Mouse (Mus musculus) brain, embryonic 18.5 days (tissue): ENCODE data around the gene Arl6ip1.
"Not testable (repeated sequence)": the region's sequence is repeated elsewhere in the genome, so short reads cannot be mapped to it uniquely, and the experiment has no call there.

Experiments used
- DNase-seq: peaks from one replicate; pipeline ENCODE4 v3.0.0-alpha.2; 2012; ENCODE audit warnings: low read depth, low spot score

Gene Arl6ip1

DNA sequence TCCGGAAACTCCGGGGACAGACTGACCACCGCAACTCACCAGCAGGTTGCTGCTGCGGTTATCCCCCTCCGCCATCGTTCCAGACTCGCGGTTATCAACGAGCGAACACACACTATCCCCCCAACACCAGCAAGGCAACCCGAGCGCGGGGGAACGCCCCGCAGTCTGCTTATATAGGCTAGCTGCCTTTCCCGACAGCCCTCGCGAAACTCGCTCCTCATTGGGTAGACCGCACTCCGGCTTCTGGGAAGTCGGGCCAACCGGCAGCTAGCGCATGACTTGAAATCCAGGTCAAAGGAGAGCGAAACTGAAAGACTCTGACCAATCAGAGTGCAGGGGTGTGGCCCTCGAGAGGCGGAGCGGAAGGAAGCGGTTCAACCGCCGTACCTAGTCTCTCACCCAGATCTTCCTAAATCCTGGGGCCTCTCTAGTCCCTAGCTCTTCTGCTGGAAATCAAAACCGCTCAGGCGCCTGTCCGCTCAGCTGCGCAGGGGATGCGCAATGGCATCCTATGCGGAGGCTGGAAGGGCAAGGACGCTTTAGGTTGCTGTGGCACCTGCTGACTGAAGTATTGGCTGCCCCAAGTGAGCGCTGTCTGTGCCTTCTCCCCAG lies at the start of gene Arl6ip1:
Gene Arl6ip1, minus strand, starts transcription at position 233 of the 612 bp plus-strand sequence.
- peak; percentile 98 for DNase-seq

DNA sequence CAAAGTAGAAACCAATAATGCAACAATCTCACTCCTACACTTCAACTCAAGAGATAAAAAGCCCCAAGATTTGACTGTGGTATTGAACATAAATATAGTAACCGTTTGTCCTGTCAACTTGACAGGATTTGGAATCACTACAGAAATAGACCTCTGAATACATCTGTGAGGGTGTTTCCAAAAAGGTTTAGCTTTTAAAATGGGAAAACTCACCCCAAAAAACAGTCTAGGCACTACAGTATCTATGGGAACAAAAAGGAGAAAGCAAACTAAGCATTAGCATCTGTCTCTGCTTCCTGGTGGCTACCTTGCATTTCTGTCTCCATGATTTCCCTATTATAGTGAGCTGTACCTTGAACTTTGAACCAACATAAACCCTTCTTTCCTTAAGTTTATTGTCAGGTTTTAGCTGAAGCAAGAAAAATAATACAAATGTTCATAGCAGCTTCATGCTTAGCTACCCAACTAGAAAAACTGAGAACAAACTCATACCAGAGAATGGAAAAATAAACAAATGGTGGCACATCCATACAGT lies 46.4 kb upstream of the Arl6ip1 start:
- no peak for DNase-seq

DNA sequence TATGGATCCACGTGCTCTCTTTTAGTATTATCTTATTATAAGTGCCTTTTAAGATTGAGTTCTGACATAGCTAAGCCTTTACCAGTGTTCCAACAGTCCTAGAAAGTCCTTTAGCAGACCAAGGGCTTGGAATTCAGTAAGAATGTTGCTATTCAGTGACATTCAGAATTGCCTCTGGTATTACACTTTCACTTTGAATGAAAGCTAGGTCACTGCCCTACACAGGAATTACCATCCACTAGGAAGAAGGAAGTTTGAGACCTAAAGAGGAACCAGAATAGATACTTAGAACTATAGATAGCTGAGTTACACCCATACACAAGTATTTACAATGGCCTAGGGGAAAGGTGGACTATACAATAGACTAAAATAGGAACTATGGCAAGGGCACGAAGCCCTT lies 40.7 kb upstream of the Arl6ip1 start:
- DNase-seq, result not testable (repeated sequence)

DNA sequence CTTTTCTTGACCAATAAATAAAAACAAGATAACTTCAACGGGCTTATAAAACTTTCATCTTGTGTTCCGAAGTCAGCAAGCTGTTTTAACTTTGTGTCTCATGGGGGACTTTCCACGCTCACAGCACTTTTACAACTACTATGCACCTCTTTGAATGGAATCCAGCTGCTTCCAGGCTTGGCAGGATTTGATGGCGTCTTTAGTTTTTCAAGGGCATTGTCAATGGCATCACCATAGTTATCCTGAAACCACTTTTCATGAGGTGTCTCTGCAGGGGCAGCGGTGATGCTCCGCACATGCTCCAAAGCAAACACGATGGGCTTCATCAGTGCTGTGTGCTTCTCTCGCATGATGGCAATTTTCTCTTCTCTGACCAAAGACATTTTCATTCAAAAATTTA lies 33.5 kb upstream of the Arl6ip1 start:
- DNase-seq, result no peak

DNA sequence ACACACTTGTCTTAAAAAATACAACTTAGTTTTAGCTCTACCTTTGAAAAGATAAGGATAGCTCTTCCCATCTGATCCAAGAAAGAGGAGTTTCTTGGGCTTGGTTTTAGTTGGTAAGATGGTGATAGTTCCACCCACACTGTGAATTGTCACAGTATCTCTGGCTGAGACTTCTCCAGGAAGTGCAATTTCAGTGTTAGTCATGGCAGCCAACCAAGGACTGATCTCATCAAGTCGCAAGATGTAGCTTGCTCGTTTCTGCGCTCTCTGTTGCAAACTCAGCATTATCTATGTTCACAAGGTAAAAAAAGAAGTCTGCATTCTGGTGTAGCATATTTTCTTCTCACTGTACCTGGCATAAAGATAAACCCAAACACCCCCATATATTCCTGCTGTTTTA lies 30.7 kb upstream of the Arl6ip1 start:
- DNase-seq, result no peak

DNA sequence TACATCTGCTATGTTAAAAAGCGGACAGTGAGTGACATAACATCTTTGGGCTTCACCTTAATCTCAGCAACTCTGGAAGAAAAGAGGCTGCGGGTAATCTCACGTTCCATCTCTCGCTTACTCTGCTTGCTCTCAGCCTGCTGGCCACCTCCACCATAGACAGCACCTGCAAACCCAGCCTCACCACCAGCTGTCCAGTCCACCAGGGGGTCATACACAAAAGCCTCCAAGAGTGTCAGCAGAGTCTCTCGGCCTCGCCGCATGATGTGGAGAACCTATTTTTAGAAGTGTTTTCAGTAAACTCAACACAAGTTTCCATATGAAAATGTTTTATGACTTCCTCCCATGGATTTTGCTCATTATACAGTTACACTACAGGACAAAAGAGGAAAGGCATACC lies 27.0 kb upstream of the Arl6ip1 start:
- DNase-seq, result no peak

DNA sequence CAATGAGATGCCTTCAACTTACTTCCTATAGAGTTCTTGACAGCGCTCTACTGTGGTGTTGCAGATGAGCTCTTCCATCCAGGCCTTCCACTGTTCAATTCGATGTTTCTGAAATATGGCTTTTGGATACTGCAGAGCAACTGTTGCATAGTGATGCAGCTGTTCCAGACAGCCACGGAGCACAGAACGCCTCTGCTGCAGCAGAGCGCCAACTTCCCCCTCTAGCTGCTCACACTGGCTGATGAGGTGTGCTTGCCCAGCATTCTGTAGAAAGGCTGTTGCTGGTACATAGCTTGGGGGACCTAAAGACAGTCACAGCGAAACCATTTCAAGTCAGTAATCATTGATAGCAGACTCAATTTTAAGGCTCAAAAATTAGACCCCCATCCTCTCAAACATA lies 24.7 kb upstream of the Arl6ip1 start:
- DNase-seq, result no peak

DNA sequence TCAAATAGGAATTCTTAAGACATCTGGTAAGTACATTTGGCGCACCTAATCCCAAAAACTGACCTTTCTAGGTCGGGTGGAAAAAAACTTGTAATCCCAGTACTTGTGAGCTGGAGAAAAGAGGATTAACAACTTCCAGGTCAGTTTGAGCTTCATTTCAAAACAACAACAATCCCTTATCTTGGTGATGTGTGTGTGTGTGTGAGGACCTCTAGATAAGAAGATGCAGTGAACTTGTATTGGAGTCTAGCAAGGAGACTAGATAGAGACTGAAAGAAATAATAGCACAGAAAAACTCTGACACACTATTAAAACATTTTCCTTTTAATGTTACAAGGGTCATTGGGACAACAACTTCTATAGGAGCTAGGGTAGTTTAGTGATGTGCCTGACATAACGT lies 14.1 kb upstream of the Arl6ip1 start:
- no peak for DNase-seq

DNA sequence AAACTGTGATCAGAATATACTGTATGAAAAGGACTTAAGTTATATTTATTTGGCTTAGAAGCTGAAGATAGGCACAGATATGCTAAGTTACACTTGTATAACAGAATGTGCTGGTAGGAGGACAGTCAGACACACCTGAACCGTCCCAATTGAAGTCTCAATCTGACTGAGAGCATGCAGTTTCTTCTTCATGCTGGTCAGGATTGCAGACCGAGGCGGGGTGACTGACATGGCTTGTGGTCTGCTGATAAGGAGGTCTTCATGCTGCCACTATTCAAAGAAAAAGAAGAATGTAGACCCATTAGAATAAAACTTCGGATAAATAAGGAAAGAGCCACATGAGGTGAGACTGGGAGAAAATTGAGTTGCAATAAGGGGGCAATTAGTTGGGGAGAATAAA lies 13.7 kb upstream of the Arl6ip1 start:
- DNase-seq, result no peak

DNA sequence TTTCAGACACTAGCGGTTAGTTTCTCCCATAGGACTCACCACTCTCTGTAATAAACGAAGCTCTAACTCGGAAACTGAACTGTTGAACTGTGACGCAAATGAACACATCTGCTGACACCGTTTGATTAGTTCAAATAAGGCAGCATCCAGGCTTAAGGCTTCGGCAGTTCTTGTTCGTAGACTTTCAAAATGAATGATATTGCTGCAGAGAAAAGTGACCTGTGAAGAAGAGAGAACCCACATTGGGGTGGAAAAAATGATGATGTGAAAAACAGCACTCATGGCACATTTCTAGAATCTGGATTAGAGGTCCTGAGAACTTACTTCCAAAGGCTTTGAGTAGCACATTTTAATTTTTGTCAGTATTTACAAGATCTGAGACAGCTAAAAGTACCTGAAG lies 11.8 kb upstream of the Arl6ip1 start:
- DNase-seq, result no peak

DNA sequence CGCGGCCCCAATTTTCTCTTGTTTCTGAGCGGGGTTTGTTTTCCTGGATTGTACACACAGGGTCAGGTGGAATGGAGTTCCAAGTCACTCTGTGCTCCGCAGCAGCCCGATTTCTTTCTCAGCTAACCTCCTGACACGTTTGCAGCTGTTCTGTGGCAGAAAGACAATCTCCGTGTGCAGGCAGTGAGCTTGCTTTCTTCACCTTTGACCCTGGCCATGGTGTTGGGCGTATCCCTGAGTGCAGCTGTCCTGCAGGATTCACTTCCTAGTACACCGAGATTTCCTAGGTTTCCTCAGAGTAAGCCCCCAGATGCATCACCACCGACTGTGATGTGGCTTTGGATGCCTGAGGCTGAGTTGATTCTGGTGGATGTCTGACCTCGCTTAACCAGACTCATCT lies 5.7 kb upstream of the Arl6ip1 start:
- no peak for DNase-seq

DNA sequence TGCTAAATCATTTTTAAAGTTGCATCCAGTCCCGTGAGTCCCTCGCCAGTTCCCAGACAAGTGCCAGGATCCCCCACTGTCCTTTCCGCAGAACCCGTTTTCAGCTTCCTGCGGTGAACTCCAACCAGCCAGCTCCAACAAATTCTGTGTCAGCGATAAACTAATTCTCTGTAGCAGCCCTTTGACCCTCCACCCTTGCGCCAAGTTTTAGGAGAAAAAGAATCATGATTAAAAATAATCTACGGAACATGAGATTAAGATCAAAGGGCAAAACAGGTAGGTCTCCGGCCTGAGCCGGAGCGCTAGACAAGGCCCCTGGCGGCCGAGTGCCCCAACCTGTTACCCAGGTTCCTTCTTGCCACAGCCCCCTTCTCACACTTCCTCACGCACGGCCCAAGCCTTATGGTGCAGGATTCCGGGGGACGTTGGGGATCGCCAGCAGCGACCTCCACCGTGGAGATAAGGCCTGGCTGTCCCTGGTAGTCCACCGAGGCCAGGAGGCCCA lies 485 bp downstream of the Arl6ip1 start:
- DNase-seq, result no peak

DNA sequence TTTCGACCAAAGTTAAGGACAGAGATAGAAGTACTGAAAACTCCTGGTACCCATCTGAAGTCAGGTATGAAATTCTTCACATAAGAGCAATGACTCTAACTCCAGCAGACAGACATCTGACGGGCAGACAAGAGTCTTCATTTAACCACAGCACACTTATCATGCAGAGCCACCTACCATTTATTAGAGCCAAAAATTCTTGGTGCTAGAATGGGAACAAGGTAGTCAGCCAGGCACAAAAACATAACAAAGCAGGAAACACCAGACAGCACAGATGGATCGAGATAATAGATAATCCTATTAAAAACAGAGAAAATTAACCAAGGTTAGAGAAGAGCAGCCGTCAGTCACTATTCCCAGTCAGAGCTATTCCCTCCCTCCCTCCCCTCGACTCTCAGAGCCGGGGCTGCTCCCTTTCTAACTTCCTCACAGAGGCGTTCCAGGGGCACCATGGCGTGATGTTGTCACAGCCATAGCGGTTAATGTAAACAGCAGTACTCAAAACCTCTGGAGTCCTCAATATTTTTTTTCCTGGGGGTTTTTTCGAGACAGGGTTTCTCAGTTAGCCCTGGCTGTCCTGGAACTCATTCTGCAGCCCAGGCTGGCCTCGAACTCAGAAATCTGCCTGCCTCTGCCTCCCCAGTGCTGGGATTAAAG lies 3.1 kb downstream of the Arl6ip1 start:
- DNase-seq, result no peak

DNA sequence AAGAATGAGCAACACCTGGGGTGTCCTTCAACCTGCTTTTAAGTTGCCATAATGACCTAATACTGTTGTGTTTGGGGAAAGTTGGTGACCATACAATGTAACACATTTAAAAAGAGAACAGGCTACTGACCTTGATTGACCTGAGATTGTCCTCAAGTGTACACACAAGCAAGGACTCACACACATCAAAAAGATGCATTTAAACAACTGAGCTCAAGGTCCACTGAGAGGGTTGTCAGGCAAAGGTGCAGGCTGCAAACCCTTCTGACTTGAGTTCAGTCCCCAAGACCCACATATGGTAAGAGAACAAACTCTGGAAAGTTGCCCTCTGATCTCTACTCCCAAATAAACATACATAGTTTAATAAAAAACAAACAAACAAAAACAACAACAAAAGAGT lies 3.7 kb downstream of the Arl6ip1 start:
- no peak for DNase-seq

DNA sequence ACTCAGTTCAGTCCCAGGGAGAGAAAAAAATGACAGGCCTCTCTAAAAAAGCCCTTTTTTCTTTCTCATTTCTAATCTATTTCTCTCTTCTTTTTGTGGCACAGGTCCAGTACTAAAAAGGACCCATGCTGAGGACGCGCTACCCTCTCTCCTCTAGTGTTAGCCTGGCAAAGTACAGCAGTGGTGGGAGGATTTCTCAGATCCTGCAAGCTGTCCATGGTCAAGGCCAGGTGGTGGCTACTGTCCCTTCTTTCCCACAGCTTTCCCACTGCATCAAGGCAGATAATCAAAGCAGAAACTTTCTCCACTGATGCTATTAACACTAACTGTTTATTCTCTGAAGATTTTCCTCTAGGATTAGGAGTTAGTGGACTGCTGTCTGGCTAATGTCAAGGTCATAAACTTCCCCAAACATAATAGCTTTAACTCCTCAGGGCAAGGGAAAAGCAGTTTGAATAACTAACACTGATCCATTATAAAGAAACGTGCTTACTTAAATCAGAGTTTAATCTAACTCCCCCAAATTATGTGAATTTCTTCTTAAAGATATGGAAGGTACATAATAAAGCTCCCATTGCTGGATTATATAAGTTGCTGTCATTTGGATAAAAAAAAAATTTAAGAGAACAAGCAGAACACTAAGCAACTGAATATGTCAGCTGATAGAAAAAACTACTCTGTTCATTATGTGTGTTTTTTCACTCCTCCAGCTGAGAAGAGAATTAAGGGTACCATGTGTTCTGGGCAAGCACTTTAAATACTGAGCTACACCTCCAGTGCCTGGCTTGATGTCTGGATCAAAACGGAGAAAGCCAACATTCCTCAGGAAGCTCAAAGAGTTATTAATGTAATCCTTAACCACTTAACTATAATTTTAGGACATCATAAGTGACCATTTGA lies 5.7 kb downstream of the Arl6ip1 start:
- DNase-seq, result no peak

DNA sequence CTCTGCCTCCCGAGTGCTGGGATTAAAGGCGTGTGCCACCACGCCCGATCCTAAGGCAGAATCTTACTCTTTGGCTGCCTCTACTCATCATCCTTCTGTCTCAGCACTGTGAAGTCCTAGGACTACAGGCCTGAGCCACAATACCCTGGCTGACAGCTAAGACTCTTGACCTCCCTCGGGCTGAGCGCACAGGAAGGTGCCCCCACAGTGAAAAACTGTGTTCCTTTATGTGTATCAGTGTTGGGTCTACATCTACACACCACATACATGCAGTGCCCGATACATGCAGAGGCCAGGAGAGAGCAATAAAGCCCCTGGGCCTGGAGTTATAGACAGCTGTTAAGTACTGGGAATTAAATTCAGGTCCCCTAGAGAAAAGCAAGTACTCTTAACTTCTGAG lies 7.2 kb downstream of the Arl6ip1 start:
- DNase-seq, result no peak

DNA sequence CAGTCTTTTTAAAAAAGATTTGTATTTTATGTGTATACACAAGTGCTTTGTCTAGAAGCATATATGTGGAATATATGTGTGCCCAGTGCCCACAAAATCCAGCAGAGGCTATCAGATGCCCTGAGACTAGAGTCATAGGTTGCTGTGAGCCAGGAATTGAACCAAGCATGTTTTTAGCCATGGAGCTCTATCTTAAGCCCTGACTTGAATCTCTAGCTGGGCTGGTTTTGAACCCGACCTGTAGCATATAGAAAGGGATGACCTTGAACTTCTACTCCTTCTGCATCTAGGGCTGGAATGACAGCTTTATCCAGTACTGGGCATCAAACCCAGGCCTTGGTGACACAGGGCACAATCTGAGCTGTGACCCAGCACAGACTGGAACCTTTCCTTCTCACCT lies 8.8 kb downstream of the Arl6ip1 start:
- DNase-seq, result no peak

DNA sequence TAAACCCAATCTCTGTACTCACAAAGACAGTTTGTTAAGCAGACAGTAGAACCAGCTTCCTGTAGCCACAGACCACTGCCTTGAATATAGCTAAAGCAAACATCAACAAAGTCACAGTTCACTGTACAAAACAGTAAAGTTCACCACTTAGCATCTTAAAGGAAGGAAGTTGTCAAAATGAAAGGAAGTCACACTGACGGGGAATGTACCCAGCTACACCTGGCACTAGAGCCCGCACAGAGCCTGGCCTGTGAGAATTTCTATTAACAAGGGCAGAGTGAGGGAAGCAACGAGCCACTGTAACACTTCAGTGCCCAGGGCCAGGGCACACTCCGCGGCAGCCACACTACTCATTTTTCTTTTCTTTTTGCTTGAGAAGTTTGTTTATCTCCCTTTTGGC lies 9.5 kb downstream of the Arl6ip1 start:
- DNase-seq, result no peak

DNA sequence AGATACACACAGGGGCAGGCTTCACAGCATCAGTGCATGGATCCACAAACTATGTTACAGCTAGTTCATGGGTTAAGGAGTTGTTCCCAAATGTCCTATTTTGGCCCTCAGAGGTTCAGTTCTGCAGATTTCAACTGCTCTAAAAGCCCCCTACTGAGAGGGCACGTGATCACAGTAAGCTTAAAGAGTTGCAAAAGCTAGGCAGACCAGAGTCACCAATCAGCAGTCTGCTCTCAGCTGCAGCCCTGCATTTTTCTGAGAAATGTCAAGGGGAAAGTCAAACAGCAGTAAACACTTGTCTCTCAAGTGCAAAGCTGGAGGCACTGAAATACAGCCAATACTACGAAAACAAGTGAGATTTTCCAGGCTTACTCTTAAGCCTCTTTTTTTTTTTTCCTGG lies 10.3 kb downstream of the Arl6ip1 start:
- DNase-seq, result no peak

DNA sequence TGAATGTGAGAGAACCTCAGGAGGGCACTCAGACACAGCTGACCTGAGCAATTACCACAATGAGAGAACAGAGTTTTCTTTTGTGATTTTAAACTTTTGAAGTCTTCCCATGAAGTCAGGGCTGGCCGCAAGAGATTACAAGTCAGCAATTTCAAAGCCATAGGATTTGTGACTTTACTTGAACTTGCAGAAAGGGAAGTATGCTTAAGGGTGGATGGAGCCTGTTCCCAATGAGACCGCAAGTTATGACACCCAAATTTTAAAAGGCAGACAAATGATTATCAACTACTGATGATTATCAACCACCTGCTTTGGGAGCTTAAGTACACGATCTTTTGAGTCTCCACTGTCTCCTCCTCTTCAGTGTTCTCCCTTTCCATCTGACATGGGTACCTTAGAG lies 11.0 kb downstream of the Arl6ip1 start:
- no peak for DNase-seq

DNA sequence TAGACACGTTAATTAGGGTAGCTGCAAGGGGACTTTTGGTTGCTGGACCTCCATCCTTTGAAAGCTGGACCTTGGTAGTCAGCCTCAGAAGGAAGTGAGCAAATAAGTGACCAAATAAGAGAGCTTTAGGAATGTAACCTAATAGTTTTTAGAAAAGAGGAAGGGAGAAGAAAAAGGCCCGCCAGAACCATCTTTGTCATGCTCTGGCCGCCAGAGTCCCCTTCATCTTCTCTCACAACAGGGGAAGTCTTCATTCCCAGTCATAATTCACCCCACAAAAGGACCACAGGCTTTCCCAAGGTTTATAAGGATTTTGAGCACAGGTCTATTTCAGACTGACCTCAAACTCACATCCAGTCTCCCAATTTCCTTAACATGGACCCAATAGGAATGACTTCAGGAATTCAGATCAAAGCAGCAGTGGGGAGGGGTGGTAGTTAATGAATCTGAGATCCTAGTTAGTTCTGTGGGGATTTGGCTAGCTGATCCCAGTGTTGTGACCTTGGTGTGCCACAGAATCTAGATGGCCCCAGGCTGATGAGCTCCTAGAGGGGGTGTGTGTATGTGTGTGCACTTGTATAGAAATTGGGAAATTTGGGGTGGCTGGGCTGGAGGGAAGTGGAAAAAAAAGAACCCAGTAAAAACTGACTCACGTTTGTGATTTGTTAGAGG lies 11.8 kb downstream of the Arl6ip1 start:
- DNase-seq, result no peak
